Mouse (Mus musculus) ES-E14 (cell line): ENCODE results near the gene Gprc5c.

Experiments used
- HCFC1 ChIP-seq: IDR thresholded peaks from 2 replicates; pipeline ENCODE4 v1.6.1; 2012; ENCODE audit warnings: low read length, inconsistent platforms, borderline replicate concordance; ENCODE audit not compliant: insufficient read depth
- ZC3H11A ChIP-seq: IDR thresholded peaks from 2 replicates; pipeline ENCODE4 v1.6.1; 2012; ENCODE audit warnings: low read depth, mild to moderate bottlenecking, inconsistent platforms, low read length, borderline replicate concordance

GRCm38 (mm10) chr11:114823199-114823725 is 27.7 kb upstream of the Gprc5c start:
- TF ChIP-seq HCFC1 (no peak), ZC3H11A (no peak)
